ENCODE assay signal across 19 mouse cellular contexts in genomic region chr2:104313246-104313645, GRCm38 (mm10).
DNase-seq lines count a peak whose midpoint lies in the region.
"Had no signal": no experiment of that assay in that cellular context is flagged by ENCODE, and none has a peak within 500 bp of the region (broad histone marks: within the 10 kb centered on the region; RNA-seq: fewer than 3 reads in every experiment).

No protein-coding gene starts in this region.

- DNase-seq in adrenal gland, adult 2 months = peak; percentile 74
- DNase-seq in adrenal gland, postnatal 4 days (ENCODE audit: low spot score in 2 of 2) = no peak
- DNase-seq in adrenal gland, postnatal 14 days = peak; percentile 52
- DNase-seq in adrenal gland, adult 18-20 months (ENCODE audit: low spot score in 2 of 2) = no peak
- peak; percentile 34 to 44 for DNase-seq in adrenal gland, postnatal 36 days
- DNase-seq in adrenal gland, adult 8-10 months = no peak
- peak; percentile 61 for DNase-seq in heart, adult 11 months
- DNase-seq in heart, adult 18-20 months = no peak
- DNase-seq: adrenal gland, postnatal 10 days; adrenal gland, postnatal 25 days; B cell, adult 2 months; cerebellum, adult 11 months; cerebellum, adult 11-12 months; cerebellum, adult 18-20 months; cerebellum, adult 2 months; cerebellum, adult 8-10 months; cerebellum, adult 9-10 months; cerebellum, adult 9-11 months; cerebellum, postnatal 10 days had no signal

Comparison
In these comparisons a context has a peak if more than half of its experiments do, and no peak if none do; other contexts are left out.
1. DNase-seq: peak in adrenal gland, adult 2 months (single experiment), adrenal gland, postnatal 14 days (single experiment), adrenal gland, postnatal 36 days (2 of 2) and heart, adult 11 months (single experiment); none in adrenal gland, postnatal 4 days (0 of 2), adrenal gland, adult 18-20 months (0 of 2), adrenal gland, adult 8-10 months (single experiment) and heart, adult 18-20 months (0 of 2).